In genomic region chr16:49533498-49533998, GRCm38 (mm10) we compare ENCODE assay signal across 10 mouse cellular contexts.
A peak's percentile ranks its signal among the peaks of the same experiment; 100 is the strongest.
DNase-seq lines count a peak whose midpoint lies in the region; ATAC-seq lines count a peak whose summit lies in the region.
"Had no signal": no experiment of that assay in that cellular context is flagged by ENCODE, and none has a peak within 500 bp of the region (broad histone marks: within the 10 kb centered on the region; RNA-seq: fewer than 3 reads in every experiment).

No protein-coding gene starts in this region.

- no peak overlapping the region for H3K9ac ChIP-seq in hindbrain, embryonic 15.5 days
- H3K9ac ChIP-seq in hindbrain, embryonic 12.5 days = no peak overlapping the region
- H3K9ac ChIP-seq: forebrain, embryonic 15.5 days; limb, embryonic 12.5 days had no signal

- ATAC-seq in cerebellum, adult (ENCODE audit: insufficient number of reproducible peaks, low FRiP score, low TSS enrichment) = peak; percentile 61
- peak; percentile 59; the same call in 1 of the 2 replicates for ATAC-seq in hindbrain, embryonic 15.5 days (ENCODE audit: low FRiP score, low read depth)
- no peak for ATAC-seq in hindbrain, embryonic 12.5 days (ENCODE audit: low FRiP score)
- ATAC-seq: forebrain, embryonic 15.5 days had no signal

- H3K27me3 ChIP-seq in hindbrain, embryonic 15.5 days = no peaks in the 10 kb centered on the region
- no peaks in the 10 kb centered on the region for H3K27me3 ChIP-seq in hindbrain, embryonic 12.5 days
- H3K27me3 ChIP-seq: forebrain, embryonic 15.5 days; limb, embryonic 12.5 days had no signal

- H3K4me2 ChIP-seq in hindbrain, embryonic 15.5 days = no peak overlapping the region
- H3K4me2 ChIP-seq in hindbrain, embryonic 12.5 days (replicated peaks) = no peak overlapping the region
- H3K4me2 ChIP-seq: forebrain, embryonic 15.5 days; limb, embryonic 12.5 days had no signal

- WGBS in hindbrain, embryonic 15.5 days = 45% methylated on average over 4 of the region's 4 CpGs
- WGBS in hindbrain, embryonic 12.5 days = 45% methylated on average over 4 of the region's 4 CpGs

- no peak overlapping the region for H3K4me3 ChIP-seq in hindbrain, embryonic 15.5 days
- no peak overlapping the region for H3K4me3 ChIP-seq in hindbrain, embryonic 12.5 days
- H3K4me3 ChIP-seq: forebrain, embryonic 15.5 days; limb, embryonic 12.5 days had no signal

- no peaks in the 10 kb centered on the region for H3K9me3 ChIP-seq in hindbrain, embryonic 15.5 days
- no peaks in the 10 kb centered on the region for H3K9me3 ChIP-seq in hindbrain, embryonic 12.5 days (replicated peaks)
- H3K9me3 ChIP-seq: forebrain, embryonic 15.5 days; limb, embryonic 12.5 days had no signal

- no peak overlapping the region for H3K27ac ChIP-seq in hindbrain, embryonic 15.5 days (replicated peaks)
- no peak overlapping the region for H3K27ac ChIP-seq in hindbrain, embryonic 12.5 days
- H3K27ac ChIP-seq: forebrain, embryonic 15.5 days; limb, embryonic 12.5 days had no signal

- DNase-seq in cerebellum, adult 8-10 months = no peak
- peak; percentile 32 for DNase-seq in 3T3-L1 (ENCODE audit: low read depth, low spot score)
- peak; percentile 43 for DNase-seq in kidney, adult 9 months
- DNase-seq in layer of hippocampus, adult 11-12 months (ENCODE audit: low spot score) = no peak
- no peak for DNase-seq in spleen, adult 12 weeks (ENCODE audit: low spot score)

- 0 out of 2 replicates have a peak, but pooled peaks cover 4% of the 10 kb centered on the region for H3K4me1 ChIP-seq in hindbrain, embryonic 15.5 days (replicated peaks)
- peaks cover 5% of the 10 kb centered on the region; the same call in 1 of the 2 replicates for H3K4me1 ChIP-seq in hindbrain, embryonic 12.5 days
- H3K4me1 ChIP-seq: forebrain, embryonic 15.5 days had no signal

- no peaks in the 10 kb centered on the region for H3K36me3 ChIP-seq in hindbrain, embryonic 15.5 days
- H3K36me3 ChIP-seq in hindbrain, embryonic 12.5 days = no peaks in the 10 kb centered on the region
- H3K36me3 ChIP-seq: forebrain, embryonic 15.5 days; limb, embryonic 12.5 days had no signal

Comparison
In these comparisons a context has a peak if more than half of its experiments do, and no peak if none do; other contexts are left out.
1. DNase-seq: peak in 3T3-L1 (single experiment) and kidney, adult 9 months (single experiment); none in cerebellum, adult 8-10 months (single experiment), layer of hippocampus, adult 11-12 months (single experiment) and spleen, adult 12 weeks (single experiment).